Mouse (Mus musculus) hindbrain, embryonic 16.5 days (tissue): ENCODE measurements at regions not wholly inside any gene's neighbourhood (a gene's known extent, or its start where the extent isn't known, plus 50 kb on each side); places are given as distances from the start of the nearest gene placed in this dataset.

Source experiments
- ATAC-seq: fragments of 200-750 bp; cut with Nextera tagmentation; 2 replicates; pipeline ENCODE4 v1.8.0; 2017; ENCODE audit warnings: moderate TSS enrichment, moderate library complexity
- H3K27ac ChIP-seq: fragments of 300-500 bp; sonication (generic); 2 replicates; pipeline ENCODE4 v1.5.1; 2014; ENCODE audit warnings: low read depth, mild to moderate bottlenecking, control low read depth, low read length, moderate library complexity
- H3K27me3 ChIP-seq: fragments of 300-500 bp; sonication (generic); replicated peaks from 2 replicates; pipeline ENCODE4 v1.6.1; 2014; ENCODE audit warnings: low read length; ENCODE audit not compliant: control insufficient read depth, insufficient read depth
- H3K36me3 ChIP-seq: fragments of 300-500 bp; sonication (generic); 2 replicates; pipeline ENCODE4 v1.6.1; 2014; ENCODE audit warnings: mild to moderate bottlenecking, low read length, moderate library complexity, mixed read lengths; ENCODE audit not compliant: control insufficient read depth, insufficient read depth
- H3K4me1 ChIP-seq: fragments of 300-500 bp; sonication (generic); 2 replicates; pipeline ENCODE4 v1.6.1; 2014; ENCODE audit warnings: low read depth, low read length; ENCODE audit not compliant: control insufficient read depth, insufficient read depth
- H3K4me2 ChIP-seq: fragments of 300-500 bp; sonication (generic); 2 replicates; pipeline ENCODE4 v1.6.1; 2014; ENCODE audit warnings: mild to moderate bottlenecking, low read length, control low read depth, moderate library complexity
- H3K4me3 ChIP-seq: fragments of 300-500 bp; sonication (generic); 2 replicates; pipeline ENCODE4 v1.5.1; 2014; ENCODE audit warnings: mild to moderate bottlenecking, low read length, control low read depth, moderate library complexity
- H3K9ac ChIP-seq: fragments of 300-500 bp; sonication (generic); 2 replicates; pipeline ENCODE4 v1.6.1; 2014; ENCODE audit warnings: low read depth, mild to moderate bottlenecking, control low read depth, low read length, moderate library complexity
- H3K9me3 ChIP-seq: fragments of 300-500 bp; sonication (generic); 2 replicates; pipeline ENCODE4 v1.6.1; 2014; ENCODE audit warnings: mild to moderate bottlenecking, low read length, moderate library complexity; ENCODE audit not compliant: control insufficient read depth
- WGBS: fragments of 180-500 bp; shearing (Covaris S2); extraction: QIAGEN DNeasy Blood & Tissue Kit; methylation state at CpG from one replicate; pipeline ENCODE4 v1.1.7; 2014; 5-methylcytosine and 5-hydroxymethylcytosine counted together

DNA sequence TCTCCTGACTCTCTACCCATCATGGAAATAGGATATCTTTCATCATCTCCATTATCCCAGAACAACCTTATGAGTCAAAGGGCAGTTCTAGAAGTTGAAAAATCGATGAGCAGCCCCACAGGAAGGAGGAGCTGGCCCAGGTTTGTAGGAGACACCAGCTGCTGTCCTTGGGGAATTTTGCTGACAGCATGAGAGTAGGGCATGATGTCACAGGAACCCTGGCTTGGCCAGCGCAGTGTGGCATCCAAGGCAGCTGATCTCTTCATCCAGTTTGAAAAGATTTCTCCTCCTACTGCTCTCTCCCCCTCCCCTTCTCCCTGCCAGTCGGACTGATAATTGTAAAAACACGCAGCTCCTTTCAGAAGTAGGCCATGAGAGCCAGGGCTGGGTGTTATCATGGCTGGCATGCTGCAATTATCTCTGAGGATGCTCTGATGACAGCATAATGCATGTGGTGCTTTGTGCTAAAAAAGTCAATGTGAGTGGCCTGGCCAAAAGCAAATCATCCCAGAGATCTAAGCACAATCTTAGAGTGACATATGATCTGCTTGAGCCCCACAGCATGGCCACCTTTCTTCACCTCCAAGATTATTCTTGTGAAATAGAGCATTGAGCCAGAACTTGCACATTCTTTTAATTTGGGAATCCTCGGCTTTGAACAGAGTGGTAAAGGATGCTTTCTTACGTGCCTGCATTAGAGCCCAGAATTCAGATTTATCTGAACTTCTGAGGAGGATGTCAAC, 54.2 kb downstream of the Gjd2 start:
- H3K4me3 ChIP-seq: no peak overlapping the region
- H3K9me3 ChIP-seq: no peaks in the 10 kb centered on the region
- H3K4me2 ChIP-seq: no peak overlapping the region
- H3K4me1 ChIP-seq: no peaks in the 10 kb centered on the region
- H3K9ac ChIP-seq: no peak overlapping the region
- ATAC-seq: 0 out of 2 replicates have a peak, but pooled peaks have one; percentile 17
- H3K27ac ChIP-seq: no peak overlapping the region
- no peaks in the 10 kb centered on the region for H3K36me3 ChIP-seq
- H3K27me3 ChIP-seq: no peaks in the 10 kb centered on the region
- WGBS: 46% methylated on average over 6 of the region's 6 CpGs

- no peak for ATAC-seq
- Histone ChIP-seq H3K4me2 (no peak overlapping the region), H3K27ac (no peak overlapping the region), H3K9me3 (no peaks in the 10 kb centered on the region), H3K4me1 (no peaks in the 10 kb centered on the region), H3K4me3 (no peak overlapping the region), H3K27me3 (no peaks in the 10 kb centered on the region), H3K9ac (no peak overlapping the region), H3K36me3 (no peaks in the 10 kb centered on the region)
These were observed 60.9 kb downstream of the Gjd2 start for GRCm38 (mm10) chr2:113952480-113952879.

- Histone ChIP-seq H3K4me2 (no peak overlapping the region), H3K9ac (no peak overlapping the region), H3K27ac (no peak overlapping the region), H3K27me3 (no peaks in the 10 kb centered on the region), H3K4me3 (no peak overlapping the region), H3K9me3 (no peaks in the 10 kb centered on the region), H3K4me1 (no peaks in the 10 kb centered on the region), H3K36me3 (no peaks in the 10 kb centered on the region)
- ATAC-seq: no peak
- WGBS: 71% methylated on average over 2 of the region's 2 CpGs
These were observed 64.0 kb downstream of the Gjd2 start for GRCm38 (mm10) chr2:113949296-113949990.

DNA sequence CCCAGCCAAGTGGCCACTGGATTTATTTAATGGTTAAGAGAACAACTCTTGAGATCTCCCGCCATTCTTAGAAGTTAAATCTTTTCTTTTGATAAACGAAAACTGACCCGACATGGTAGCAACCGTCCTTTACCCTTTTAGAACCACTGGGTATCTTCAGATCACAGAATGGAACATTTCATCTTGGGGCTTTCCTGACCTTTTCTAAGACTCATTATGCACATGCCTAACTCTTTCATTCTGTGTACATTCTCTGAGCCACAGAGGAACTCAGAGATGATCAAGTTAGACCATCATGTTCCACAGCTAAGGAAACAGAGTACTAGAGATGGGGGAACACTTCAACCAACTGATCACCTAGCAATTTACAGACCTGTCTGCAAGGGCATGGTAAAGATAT, 81.7 kb downstream of the Gjd2 start:
- WGBS: 88% methylated on average over 4 of the region's 4 CpGs
- no peak overlapping the region for H3K4me3 ChIP-seq
- ATAC-seq: no peak

GRCm38 (mm10) chr2:113930948-113931347, 82.5 kb downstream of the Gjd2 start:
- Histone ChIP-seq H3K4me2 (no peak overlapping the region), H3K36me3 (no peaks in the 10 kb centered on the region), H3K4me3 (no peak overlapping the region), H3K9me3 (no peaks in the 10 kb centered on the region), H3K4me1 (no peaks in the 10 kb centered on the region), H3K27ac (no peak overlapping the region), H3K27me3 (no peaks in the 10 kb centered on the region), H3K9ac (no peak overlapping the region)
- no peak for ATAC-seq
- 70% methylated on average over 1 of the region's 1 CpGs for WGBS

More for the DNA sequence above, 81.7 kb downstream of the Gjd2 start:
- H3K9me3 ChIP-seq: no peaks in the 10 kb centered on the region
- no peak overlapping the region for H3K9ac ChIP-seq
- no peaks in the 10 kb centered on the region for H3K36me3 ChIP-seq
- no peak overlapping the region for H3K4me2 ChIP-seq
- no peak overlapping the region for H3K27ac ChIP-seq
- H3K27me3 ChIP-seq: no peaks in the 10 kb centered on the region
- H3K4me1 ChIP-seq: no peaks in the 10 kb centered on the region

DNA sequence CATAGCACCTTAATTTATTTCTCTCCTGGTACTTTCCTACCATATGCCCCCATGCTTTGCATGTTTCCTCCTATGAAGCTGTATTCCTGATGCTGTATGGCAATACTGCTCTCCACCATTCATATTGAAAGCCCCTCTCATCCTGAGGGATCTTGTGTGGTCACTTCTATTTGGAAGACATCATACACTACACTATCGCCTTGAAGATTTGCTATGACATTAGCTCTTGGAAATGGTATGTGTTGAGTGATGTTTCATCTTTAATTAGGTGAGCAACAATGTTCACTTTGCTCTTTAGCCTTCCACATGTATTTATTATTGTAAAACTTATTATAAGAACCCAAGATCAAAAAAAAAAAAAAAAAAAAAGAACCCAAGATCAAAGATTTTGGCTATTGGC, 81.2 kb upstream of the Arhgap11a start:
- no peak overlapping the region for H3K27ac ChIP-seq
- H3K4me2 ChIP-seq: no peak overlapping the region
- ATAC-seq: no peak
- WGBS: 94% methylated on average over 1 of the region's 1 CpGs
- no peaks in the 10 kb centered on the region for H3K27me3 ChIP-seq
- H3K9ac ChIP-seq: no peak overlapping the region
- H3K36me3 ChIP-seq: no peaks in the 10 kb centered on the region
- no peak overlapping the region for H3K4me3 ChIP-seq
- no peaks in the 10 kb centered on the region for H3K9me3 ChIP-seq
- H3K4me1 ChIP-seq: no peaks in the 10 kb centered on the region

GRCm38 (mm10) chr2:113924138-113924537, 75.7 kb upstream of the Arhgap11a start:
- H3K36me3 ChIP-seq: no peaks in the 10 kb centered on the region
- WGBS: 54% methylated on average over 2 of the region's 2 CpGs
- no peaks in the 10 kb centered on the region for H3K9me3 ChIP-seq
- no peak overlapping the region for H3K4me2 ChIP-seq
- no peak for ATAC-seq
- H3K9ac ChIP-seq: no peak overlapping the region
- H3K27ac ChIP-seq: no peak overlapping the region
- no peaks in the 10 kb centered on the region for H3K27me3 ChIP-seq
- H3K4me1 ChIP-seq: no peaks in the 10 kb centered on the region
- H3K4me3 ChIP-seq: no peak overlapping the region

DNA sequence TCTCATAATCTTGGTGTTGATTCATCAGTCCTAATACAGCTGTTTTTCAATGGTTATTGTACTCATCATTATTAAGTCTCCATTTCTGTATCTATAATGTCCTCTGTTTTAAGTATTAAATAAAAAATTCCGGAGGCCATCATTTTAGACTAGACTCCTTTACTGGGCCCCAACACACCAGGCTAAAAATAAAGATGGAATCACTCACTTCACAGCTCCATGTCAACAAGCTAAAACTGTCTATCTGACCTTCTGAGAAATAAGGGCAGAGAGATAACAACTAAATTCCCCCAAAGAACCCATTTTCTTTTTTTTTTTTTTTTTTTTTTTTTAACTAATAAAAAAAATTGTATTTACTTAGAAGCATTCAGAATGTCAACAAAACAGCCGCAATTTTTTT, 70.5 kb upstream of the Arhgap11a start:
- no peaks in the 10 kb centered on the region for H3K4me1 ChIP-seq
- no peaks in the 10 kb centered on the region for H3K36me3 ChIP-seq

DNA sequence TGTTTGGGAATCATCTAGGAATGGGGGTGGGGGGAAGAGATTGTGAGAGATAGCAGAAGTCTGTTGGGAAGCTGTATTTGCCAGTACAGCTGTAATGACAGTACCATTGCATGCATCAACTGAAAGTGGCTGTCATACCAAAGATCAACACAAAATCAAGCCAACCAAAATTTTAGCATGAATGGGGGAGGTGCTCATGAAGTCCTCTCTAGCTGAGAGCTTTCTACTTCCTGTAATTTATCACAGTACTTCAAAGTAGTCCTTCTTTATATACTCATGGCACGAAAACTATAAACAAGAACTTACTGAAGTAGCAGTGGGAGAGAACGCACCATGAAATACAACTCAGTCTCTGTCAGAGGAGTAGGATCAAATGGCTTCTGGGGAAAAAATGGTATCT, 65.8 kb upstream of the Arhgap11a start:
- Histone ChIP-seq H3K4me3 (no peak overlapping the region), H3K4me1 (no peaks in the 10 kb centered on the region), H3K9ac (no peak overlapping the region), H3K36me3 (no peaks in the 10 kb centered on the region), H3K27ac (no peak overlapping the region), H3K4me2 (no peak overlapping the region), H3K9me3 (no peaks in the 10 kb centered on the region), H3K27me3 (no peaks in the 10 kb centered on the region)
- 89% methylated on average over 2 of the region's 2 CpGs for WGBS
- ATAC-seq: no peak

More for the DNA sequence above, 70.5 kb upstream of the Arhgap11a start:
- no peak for ATAC-seq
- H3K27me3 ChIP-seq: no peaks in the 10 kb centered on the region
- no peak overlapping the region for H3K9ac ChIP-seq
- no peak overlapping the region for H3K4me2 ChIP-seq
- no peak overlapping the region for H3K27ac ChIP-seq
- H3K9me3 ChIP-seq: no peaks in the 10 kb centered on the region
- 94% methylated on average over 1 of the region's 2 CpGs for WGBS
- H3K4me3 ChIP-seq: no peak overlapping the region
